Mouse (Mus musculus): ENCODE measurements around the gene Tas1r3. TPM values are rescaled to one million over a fixed set of nuclear protein-coding genes. Genes with fewer than 3 reads are reported as not detected.

The Tas1r3 gene
- total RNA-seq, 2 experiments from 2014 or later, result 0.23 to 0.30 TPM

- TF ChIP-seq CTCF (IDR thresholded peaks at IDR 0.05), result no peak
- no peak for DNase-seq (ENCODE audit: extremely low spot score in 1 of 2, low spot score in 2 of 2)
- intact Hi-C loops (cut with DNase I), result no loop called here
- Histone ChIP-seq H3K27ac (no peak overlapping the region), H3K4me3 (no peak overlapping the region)
These were observed 24.7 kb downstream of the Tas1r3 start for GRCm38 (mm10) chr4:155838187-155839153.

DNA sequence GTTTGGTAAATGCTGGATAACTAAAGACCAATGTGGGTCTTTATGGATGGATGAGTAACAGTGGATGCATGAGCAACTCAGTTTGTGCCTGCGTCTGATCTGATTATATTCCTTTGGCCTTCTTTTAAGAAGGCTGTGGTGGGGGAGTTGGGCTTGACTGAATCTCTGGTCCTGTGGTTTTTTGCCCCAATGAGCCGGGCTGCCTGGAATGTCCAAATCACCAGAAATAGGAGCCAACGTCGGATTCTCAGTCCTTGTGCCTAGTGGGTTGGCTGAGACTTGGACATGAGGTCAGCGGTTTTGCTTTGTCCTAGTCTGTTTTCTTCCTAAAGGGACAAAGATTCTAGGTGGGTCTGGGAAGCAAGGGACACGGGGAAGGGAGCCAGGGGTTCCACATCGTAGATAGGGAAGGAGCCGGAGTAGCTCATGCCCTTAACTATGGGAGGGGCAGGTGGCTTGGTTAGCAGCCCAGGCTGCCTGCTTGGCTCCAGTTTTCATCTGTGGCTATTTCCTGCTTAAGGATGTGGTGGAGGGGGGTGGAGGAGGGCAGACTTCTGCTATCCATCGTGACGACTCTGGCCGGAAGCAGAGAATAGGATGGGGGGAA, 25.7 kb downstream of the Tas1r3 start:
- no peak for DNase-seq (ENCODE audit: extremely low spot score in 1 of 2, low spot score in 2 of 2)
- H3K27ac ChIP-seq, result no peak overlapping the region
- no peak overlapping the region for H3K4me3 ChIP-seq
- intact Hi-C loops (cut with DNase I), result no loop called here
- TF ChIP-seq CTCF (IDR thresholded peaks at IDR 0.05), result no peak

- Histone ChIP-seq H3K4me3 (no peak overlapping the region), H3K27ac (peak overlapping the region; percentile 26)
- TF ChIP-seq CTCF (IDR thresholded peaks at IDR 0.05), result peak; percentile 83
- DNase-seq (ENCODE audit: extremely low spot score in 1 of 2, low spot score in 2 of 2), result peak; percentile 58 to 64
- intact Hi-C loops (cut with DNase I), result no loop called here
These were observed 29.3 kb downstream of the Tas1r3 start for GRCm38 (mm10) chr4:155833836-155834235.

GRCm38 (mm10) chr4:155833234-155833633, 29.9 kb downstream of the Tas1r3 start:
- no peak overlapping the region for H3K27ac ChIP-seq
- no peak for DNase-seq (ENCODE audit: extremely low spot score in 1 of 2, low spot score in 2 of 2)
- TF ChIP-seq CTCF (IDR thresholded peaks at IDR 0.05), result no peak
- no peak overlapping the region for H3K4me3 ChIP-seq
- intact Hi-C loops (cut with DNase I), result no loop called here

DNA sequence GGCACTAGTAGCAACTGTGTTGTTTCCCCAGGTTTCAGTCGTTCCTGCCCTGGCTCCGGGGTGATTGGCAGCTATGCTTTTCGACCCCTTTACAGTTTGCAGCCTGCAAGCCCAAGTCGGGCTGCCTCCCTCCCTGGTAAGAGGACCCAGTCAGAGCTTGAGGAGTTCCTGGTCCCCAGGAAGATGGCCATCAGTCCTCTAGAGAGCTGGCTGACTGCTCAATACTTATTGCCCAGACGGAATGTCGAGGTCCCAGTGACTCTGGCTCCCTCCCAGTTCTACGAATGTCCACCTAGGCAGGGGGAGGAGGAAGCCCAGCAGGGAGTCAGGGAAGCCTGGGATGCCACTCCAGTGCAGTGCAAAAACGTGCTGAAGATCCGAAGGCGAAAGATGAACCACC, 30.8 kb downstream of the Tas1r3 start:
- Histone ChIP-seq H3K27ac (peak overlapping the region; percentile 91; the same call in 1 of the 2 replicates), H3K4me3 (peak overlapping the region; percentile 65)
- TF ChIP-seq CTCF (IDR thresholded peaks at IDR 0.05), result no peak
- intact Hi-C loops (cut with DNase I), result no loop called here
- DNase-seq (ENCODE audit: extremely low spot score in 1 of 2, low spot score in 2 of 2), result no peak

- TF ChIP-seq CTCF (IDR thresholded peaks at IDR 0.05), result no peak
- Histone ChIP-seq H3K27ac (peak overlapping the region; percentile 91), H3K4me3 (peak overlapping the region; percentile 65)
- intact Hi-C loops (cut with DNase I), result loop anchor here (1.0 to 2.0 kb wide), 3 partner anchors 15 to 111 kb away; partner anchors contain the start of genes Dvl1 and Ube2j2
- no peak for DNase-seq (ENCODE audit: extremely low spot score in 1 of 2, low spot score in 2 of 2)
These were observed 31.3 kb downstream of the Tas1r3 start for GRCm38 (mm10) chr4:155831831-155832230.

GRCm38 (mm10) chr4:155831205-155831766, 31.9 kb downstream of the Tas1r3 start, which contains the start of gene Aurkaip1:
Gene Aurkaip1 (plus strand): TSS chr4:155831272.
- intact Hi-C loops (cut with DNase I), result loop anchor here (1.0 to 2.0 kb wide), 3 partner anchors 16 to 112 kb away; partner anchors contain the start of genes Dvl1 and Ube2j2

GRCm38 (mm10) chr4:155830596-155830995, 32.6 kb downstream of the Tas1r3 start:
- no peak overlapping the region for H3K27ac ChIP-seq
- intact Hi-C loops (cut with DNase I), result loop anchor here (2.0 kb wide), 2 partner anchors 16 to 112 kb away; partner anchors contain the start of genes Dvl1 and Ube2j2
- no peak for DNase-seq (ENCODE audit: extremely low spot score in 1 of 2, low spot score in 2 of 2)
- no peak for TF ChIP-seq CTCF (IDR thresholded peaks at IDR 0.05)
- H3K4me3 ChIP-seq, result peak overlapping the region; percentile 65

More at GRCm38 (mm10) chr4:155831205-155831766, 31.9 kb downstream of the Tas1r3 start, which contains the start of gene Aurkaip1:
- DNase-seq (ENCODE audit: extremely low spot score in 1 of 2, low spot score in 2 of 2), result peak; percentile 95 to 96
- Histone ChIP-seq H3K27ac (peak within 1 kb of the TSS; percentile 91), H3K4me3 (peak within 1 kb of the TSS; percentile 65)
- TF ChIP-seq CTCF (IDR thresholded peaks at IDR 0.05), result peak; percentile 76

DNA sequence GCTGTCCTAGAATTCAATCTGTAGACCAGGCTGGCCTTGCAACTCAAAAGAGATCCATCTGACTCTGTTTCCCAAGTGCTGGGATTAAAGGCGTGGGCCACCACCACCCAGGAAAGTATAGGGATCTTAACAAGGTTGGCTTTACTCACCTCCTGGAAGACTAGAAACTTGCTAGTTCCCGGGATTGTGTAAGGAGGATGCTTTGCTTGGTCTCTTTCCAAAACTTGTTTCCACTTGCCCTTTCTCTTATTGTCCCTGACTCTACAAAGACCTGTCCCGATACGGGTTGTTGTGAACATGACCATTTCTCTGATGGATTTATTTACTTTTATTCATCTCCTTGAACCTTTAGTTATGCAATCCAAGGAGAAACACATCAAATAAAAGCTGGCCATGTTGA, 33.3 kb downstream of the Tas1r3 start:
- H3K4me3 ChIP-seq, result no peak overlapping the region
- no peak for TF ChIP-seq CTCF (IDR thresholded peaks at IDR 0.05)
- DNase-seq (ENCODE audit: extremely low spot score in 1 of 2, low spot score in 2 of 2), result no peak
- intact Hi-C loops (cut with DNase I), result loop anchor here (2.0 kb wide), 2 partner anchors 17 to 113 kb away; partner anchors contain the start of genes Dvl1 and Ube2j2
- no peak overlapping the region for H3K27ac ChIP-seq

DNA sequence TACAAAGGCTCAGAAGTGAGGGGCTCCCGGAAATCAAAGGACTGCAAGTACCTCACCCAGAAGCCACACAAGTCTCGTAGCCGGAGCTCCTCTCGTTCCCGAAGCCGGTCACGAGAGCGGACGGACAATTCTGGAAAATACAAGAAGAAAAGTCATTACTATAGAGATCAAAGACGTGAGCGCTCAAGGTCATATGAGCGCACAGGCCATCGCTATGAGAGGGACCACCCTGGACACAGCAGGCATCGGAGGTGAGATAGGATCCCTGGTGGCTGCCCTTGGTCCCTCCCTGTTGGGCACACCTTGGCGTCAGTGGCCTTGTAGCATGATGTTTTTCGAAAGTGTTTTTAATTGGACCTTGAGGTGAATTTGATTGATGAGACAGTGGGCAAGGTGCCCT, 39.7 kb downstream of the Tas1r3 start:
- intact Hi-C loops (cut with DNase I), result no loop called here
- no peak overlapping the region for H3K27ac ChIP-seq
- no peak overlapping the region for H3K4me3 ChIP-seq
- TF ChIP-seq CTCF (IDR thresholded peaks at IDR 0.05), result no peak
- no peak for DNase-seq (ENCODE audit: extremely low spot score in 1 of 2, low spot score in 2 of 2)

- peak; percentile 43 for TF ChIP-seq CTCF (IDR thresholded peaks at IDR 0.05)
- DNase-seq (ENCODE audit: extremely low spot score in 1 of 2, low spot score in 2 of 2), result no peak
- no peak overlapping the region for H3K4me3 ChIP-seq
- H3K27ac ChIP-seq, result no peak overlapping the region
- intact Hi-C loops (cut with DNase I), result no loop called here
These were observed 42.1 kb downstream of the Tas1r3 start for GRCm38 (mm10) chr4:155821025-155821424.

Measured in left cerebral cortex, adult 2 months (tissue).